Mouse (Mus musculus) G1E-ER4 (cell line): ENCODE data around the gene Otub2. TPM values are rescaled to one million over a fixed set of nuclear protein-coding genes. Genes with fewer than 3 reads are reported as not detected.

Experiments
- GATA1 ChIP-seq: IDR thresholded peaks from one replicate; pipeline ENCODE4 v1.8.0; 2012; ENCODE audit warnings: low read length, inconsistent platforms
- polyA plus RNA-seq: library from polyadenylated mRNA; stranded (reverse); fragments of >175 nt; gene quantifications from 2 replicates; pipeline ENCODE4 v1.2.3, GENCODE M21; 2012

The Otub2 gene
- polyA plus RNA-seq, 1 experiment = 3.7 TPM

- no peak for TF ChIP-seq GATA1
Measured at GRCm38 (mm10) chr12:103396751-103397150, 8.3 kb downstream of the Otub2 start.

DNA sequence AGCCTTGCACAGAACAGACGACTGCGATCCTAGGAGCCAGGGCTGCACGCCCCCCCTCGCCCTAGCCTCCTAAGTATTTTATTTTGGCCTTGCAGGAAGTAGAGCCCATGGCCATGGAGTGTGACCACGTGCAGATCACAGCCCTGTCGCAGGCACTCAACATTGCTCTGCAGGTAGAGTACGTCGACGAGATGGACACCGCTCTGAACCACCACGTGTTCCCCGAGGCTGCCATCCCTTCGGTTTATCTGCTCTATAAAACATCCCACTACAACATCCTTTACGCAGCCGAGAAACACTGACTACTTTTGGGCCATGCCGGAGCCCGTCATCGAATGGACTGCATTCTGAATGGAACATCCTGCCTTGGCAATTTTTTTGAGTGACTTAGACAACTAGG, 15.6 kb downstream of the Otub2 start:
- no peak for TF ChIP-seq GATA1

DNA sequence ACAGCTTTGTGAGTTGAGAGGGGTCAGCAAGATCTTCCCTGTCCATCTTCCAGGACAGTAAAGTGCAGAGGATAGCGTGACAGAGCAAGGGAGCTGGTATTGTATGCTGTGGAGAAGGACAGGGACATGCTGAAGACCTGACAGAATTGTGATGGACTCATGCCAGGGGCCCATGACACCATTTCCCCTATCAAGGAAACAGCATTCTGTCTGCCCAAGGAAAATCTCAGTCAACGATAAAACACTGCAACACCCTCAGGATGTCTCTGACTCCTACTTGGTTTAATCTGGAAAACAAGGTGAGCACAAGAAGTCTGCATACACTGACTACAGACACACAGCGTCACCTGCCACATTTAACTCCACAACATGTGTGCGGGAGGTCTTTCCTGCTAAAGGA, 19.2 kb downstream of the Otub2 start, which contains the start of gene 9330161L09Rik:
TSS of gene 9330161L09Rik (minus strand) at position 101 of the 400 bp plus-strand sequence.
- TF ChIP-seq GATA1 = no peak

GRCm38 (mm10) chr12:103408144-103408543, 19.7 kb downstream of the Otub2 start:
- no peak for TF ChIP-seq GATA1

DNA sequence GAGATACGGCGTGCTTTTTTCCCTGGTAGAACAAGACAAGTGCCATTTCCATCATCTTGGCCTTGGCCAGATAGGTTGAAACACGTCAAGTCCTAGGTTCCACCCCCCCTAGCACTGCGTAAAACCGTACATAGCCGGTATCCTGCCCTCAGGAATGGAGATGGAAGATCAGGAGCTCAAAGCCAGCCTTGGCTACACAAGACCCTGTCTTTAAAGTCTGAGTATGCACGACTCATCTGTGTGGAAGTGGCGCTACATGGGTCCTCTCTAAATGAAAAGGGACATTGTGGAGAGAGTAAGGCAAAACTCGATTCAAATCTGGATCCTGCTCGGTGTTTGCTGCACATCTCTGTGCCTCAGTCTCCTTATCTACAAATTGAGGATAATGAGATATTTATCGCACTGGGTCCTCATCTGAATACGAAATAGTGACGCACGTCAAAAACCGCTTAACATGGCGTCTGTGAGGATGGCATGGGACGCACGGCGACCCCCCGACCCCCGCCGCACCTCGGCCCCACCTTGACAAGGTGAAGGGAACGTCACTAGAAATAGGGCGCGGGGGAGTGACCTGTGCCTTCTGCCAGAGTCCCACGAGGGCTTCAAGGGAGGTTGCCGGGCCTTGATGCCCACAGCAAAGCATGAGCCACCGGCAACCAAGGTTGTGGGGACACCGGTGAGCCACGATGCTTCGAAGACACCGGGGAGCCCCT, 36.7 kb downstream of the Otub2 start:
- TF ChIP-seq GATA1 = no peak

- TF ChIP-seq GATA1 = no peak
Measured at GRCm38 (mm10) chr12:103425729-103426470, 37.4 kb downstream of the Otub2 start, which contains the start of gene Ddx24. Gene Ddx24, minus strand, starts transcription at chr12:103425830.

- TF ChIP-seq GATA1 = no peak
Measured at GRCm38 (mm10) chr12:103426710-103427109, 38.2 kb downstream of the Otub2 start.

DNA sequence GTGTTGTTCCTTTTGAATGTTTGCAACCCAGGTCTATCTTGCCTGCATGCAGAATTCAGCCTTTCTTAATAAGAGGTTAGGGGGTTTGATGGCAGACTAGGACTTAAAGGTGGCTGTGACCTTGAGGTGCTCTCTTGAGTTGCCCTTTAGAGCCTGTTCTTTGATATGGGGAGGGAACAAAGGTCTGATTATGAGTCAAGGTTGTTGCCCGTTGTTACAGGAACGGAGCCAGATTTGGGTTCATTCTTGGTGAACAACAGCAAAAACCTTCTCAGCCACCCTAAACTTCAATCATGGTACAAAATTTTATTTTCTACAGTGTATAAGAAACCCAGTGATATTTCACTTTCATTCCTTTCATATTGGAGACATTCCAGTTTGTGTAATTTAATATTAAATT, 44.9 kb downstream of the Otub2 start:
- TF ChIP-seq GATA1 = no peak

GRCm38 (mm10) chr12:103433986-103434731, 45.7 kb downstream of the Otub2 start, which contains the start of gene Ifi27:
Gene Ifi27, plus strand, starts transcription at chr12:103434211.
- no peak for TF ChIP-seq GATA1

GRCm38 (mm10) chr12:103434861-103435260, 46.4 kb downstream of the Otub2 start:
- TF ChIP-seq GATA1 = no peak

DNA sequence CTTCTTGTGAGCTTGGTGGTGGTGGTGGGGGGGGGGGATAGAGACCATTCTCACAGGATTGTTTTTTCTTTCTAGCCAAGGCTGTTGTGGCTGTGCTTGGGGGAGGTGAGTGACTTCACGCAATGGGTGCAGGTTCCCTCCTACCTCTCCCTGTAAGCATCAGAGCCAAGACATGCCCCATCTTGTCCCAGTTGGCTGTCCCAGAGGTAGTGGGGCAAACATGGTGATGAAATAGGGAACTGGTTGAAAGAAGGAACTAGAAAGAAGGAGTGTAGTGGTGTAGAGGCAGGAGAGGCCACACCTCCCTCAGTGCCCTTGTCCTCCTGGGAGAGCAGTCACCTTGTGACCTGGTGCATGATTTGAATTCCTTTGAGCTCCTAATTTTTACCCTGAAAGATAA, 49.1 kb downstream of the Otub2 start:
- no peak for TF ChIP-seq GATA1

- TF ChIP-seq GATA1 = no peak
Measured at GRCm38 (mm10) chr12:103443524-103443923, 55.0 kb downstream of the Otub2 start, which contains the start of gene Ifi27l2a. Gene Ifi27l2a, minus strand, starts transcription at chr12:103443680.

- no peak for TF ChIP-seq GATA1
Measured at GRCm38 (mm10) chr12:103445060-103445459, 56.6 kb downstream of the Otub2 start.

GRCm38 (mm10) chr12:103453361-103453760, 64.9 kb downstream of the Otub2 start:
- TF ChIP-seq GATA1 = no peak

Other genes with a start within 250 kb of the Otub2 start
- gene Prima1, start 146.5 kb upstream of the Otub2 start, polyA plus RNA-seq = not detected in 2 replicates
- not detected in 2 replicates for gene Fam181a, start 77.7 kb upstream of the Otub2 start, polyA plus RNA-seq
- not detected in 2 replicates for gene Asb2, start 32.7 kb upstream of the Otub2 start, polyA plus RNA-seq
- gene 9330161L09Rik, start 19.1 kb downstream of the Otub2 start, polyA plus RNA-seq = not detected in 2 replicates
- gene Ddx24, start 37.1 kb downstream of the Otub2 start, polyA plus RNA-seq = 19.2 and 50.5 TPM in 2 replicates
- gene Ifi27, start 45.5 kb downstream of the Otub2 start, polyA plus RNA-seq = 9.2 and 18.2 TPM in 2 replicates
- gene Ifi27l2a, start 55.0 kb downstream of the Otub2 start, polyA plus RNA-seq = 0.97 and 1.1 TPM in 2 replicates
- gene Ifi27l2b, start 68.5 kb downstream of the Otub2 start, polyA plus RNA-seq = not detected in 2 replicates
- gene Ppp4r4, start 143.6 kb downstream of the Otub2 start, polyA plus RNA-seq = not detected in 2 replicates
- gene Serpina10, start 242.8 kb downstream of the Otub2 start, polyA plus RNA-seq = not detected in 2 replicates